24 mouse cellular contexts compared by ENCODE assay signal in genomic region chr13:102307983-102308382, GRCm38 (mm10).
DNase-seq lines count a peak whose midpoint lies in the region; ATAC-seq and TF ChIP-seq lines count a peak whose summit lies in the region.
"Had no signal": no experiment of that assay in that cellular context is flagged by ENCODE, and none has a peak within 500 bp of the region (broad histone marks: within the 10 kb centered on the region; RNA-seq: fewer than 3 reads in every experiment).

No protein-coding gene starts in this region.

- peak overlapping the region; percentile 51; the same call in 1 of the 2 replicates for H3K27ac ChIP-seq in stomach, embryonic 15.5 days
- H3K27ac ChIP-seq in stomach, postnatal 0 days (replicated peaks): no peak overlapping the region
- H3K27ac ChIP-seq: embryonic facial prominence, embryonic 10.5 days; forebrain, embryonic 10.5 days; gastrocnemius, adult 2 months; hindbrain, embryonic 15.5 days had no signal

- H3K36me3 ChIP-seq in stomach, embryonic 15.5 days: no peaks in the 10 kb centered on the region
- no peaks in the 10 kb centered on the region for H3K36me3 ChIP-seq in stomach, postnatal 0 days (ENCODE audit: control insufficient read depth, insufficient read depth, low read length)
- H3K36me3 ChIP-seq in myocyte (ENCODE audit: control insufficient read depth, insufficient read depth): no peaks in the 10 kb centered on the region
- H3K36me3 ChIP-seq: embryonic facial prominence, embryonic 10.5 days; forebrain, embryonic 10.5 days; heart, embryonic 12.5 days; hindbrain, embryonic 15.5 days had no signal

- H3K79me2 ChIP-seq in myocyte (ENCODE audit: control insufficient read depth, insufficient read depth): no peaks in the 10 kb centered on the region

- no peak for TF ChIP-seq EP300 in stomach, postnatal 0 days (optimal IDR thresholded peaks at IDR 0.05)

- TF ChIP-seq POLR2A in myocyte (IDR thresholded peaks at IDR 0.05; ENCODE audit: insufficient read length, low read depth): no peak

- no peak for ATAC-seq in stomach, embryonic 15.5 days (ENCODE audit: insufficient read depth, low FRiP score, low read depth)
- ATAC-seq in stomach, postnatal 0 days (ENCODE audit: low FRiP score, low TSS enrichment): no peak
- no peak for ATAC-seq in erythroblast, adult 5-6 weeks (replicated peaks; ENCODE audit: low FRiP score, poor library complexity, severe bottlenecking)
- ATAC-seq: activated CD4-positive, CD25-positive, alpha-beta regulatory T cell, adult 4 months had no signal

- H3K9ac ChIP-seq in stomach, embryonic 15.5 days: no peak overlapping the region
- no peak overlapping the region for H3K9ac ChIP-seq in stomach, postnatal 0 days (ENCODE audit: low read length)
- H3K9ac ChIP-seq: heart, embryonic 12.5 days; hindbrain, embryonic 15.5 days had no signal

- WGBS in stomach, embryonic 15.5 days: 47% methylated on average over 2 of the region's 2 CpGs
- 58% methylated on average over 2 of the region's 2 CpGs for WGBS in stomach, postnatal 0 days

- no peak for TF ChIP-seq CTCF in stomach, postnatal 0 days (IDR thresholded peaks at IDR 0.05; ENCODE audit: low read depth)

- no peaks in the 10 kb centered on the region for H3K27me3 ChIP-seq in stomach, embryonic 15.5 days (replicated peaks)
- H3K27me3 ChIP-seq in stomach, postnatal 0 days (ENCODE audit: control insufficient read depth, insufficient read depth, low read length): no peaks in the 10 kb centered on the region
- H3K27me3 ChIP-seq in myocyte (ENCODE audit: control insufficient read depth, insufficient read depth, insufficient read length): no peaks in the 10 kb centered on the region
- H3K27me3 ChIP-seq: CH12.LX; heart, embryonic 12.5 days; hindbrain, embryonic 15.5 days had no signal

- no peak overlapping the region for H3K4me2 ChIP-seq in stomach, embryonic 15.5 days
- no peak overlapping the region for H3K4me2 ChIP-seq in stomach, postnatal 0 days (replicated peaks; ENCODE audit: low read depth)
- no peak overlapping the region for H3K4me2 ChIP-seq in myocyte (ENCODE audit: low read depth)
- H3K4me2 ChIP-seq: heart, embryonic 12.5 days; hindbrain, embryonic 15.5 days had no signal

- H3K4me3 ChIP-seq in stomach, embryonic 15.5 days (replicated peaks): no peak overlapping the region
- no peak overlapping the region for H3K4me3 ChIP-seq in stomach, postnatal 0 days (ENCODE audit: low read depth, low read length)
- H3K4me3 ChIP-seq in myocyte: no peak overlapping the region
- H3K4me3 ChIP-seq: embryonic facial prominence, embryonic 10.5 days; erythroblast, embryonic 14.5 days; forebrain, embryonic 10.5 days; gastrocnemius, adult 2 months; heart, embryonic 12.5 days; hindbrain, embryonic 15.5 days had no signal

- no peaks in the 10 kb centered on the region for H3K9me3 ChIP-seq in stomach, embryonic 15.5 days
- no peaks in the 10 kb centered on the region for H3K9me3 ChIP-seq in stomach, postnatal 0 days (ENCODE audit: control insufficient read depth, low read length)
- H3K9me3 ChIP-seq: embryonic facial prominence, embryonic 10.5 days; forebrain, embryonic 10.5 days; heart, embryonic 12.5 days; hindbrain, embryonic 15.5 days had no signal

- H3ac ChIP-seq in myocyte (ENCODE audit: control insufficient read depth, insufficient read length): no peak overlapping the region

- no peak for DNase-seq in stomach, postnatal 0 days (ENCODE audit: low spot score)
- peak; percentile 47 for DNase-seq in Muller cell, postnatal 12 days (ENCODE audit: inconsistent ontology term)
- no peak for DNase-seq in adrenal gland, adult 8-10 months
- no peak for DNase-seq in T-cell, adult 2 months (ENCODE audit: low spot score)
- DNase-seq: adrenal gland, adult 2 months; adrenal gland, postnatal 36 days; cerebellum, adult 11 months; cerebellum, adult 9-10 months; cerebellum, postnatal 25 days; gastrocnemius, adult 2 months; gastrocnemius, postnatal 25 days; heart, postnatal 36 days; kidney, adult 11 months; kidney, adult 9 months had no signal

- no peaks in the 10 kb centered on the region for H3K4me1 ChIP-seq in stomach, embryonic 15.5 days
- H3K4me1 ChIP-seq in stomach, postnatal 0 days (replicated peaks; ENCODE audit: control insufficient read depth, insufficient read depth): no peaks in the 10 kb centered on the region
- H3K4me1 ChIP-seq: embryonic facial prominence, embryonic 10.5 days; forebrain, embryonic 10.5 days; heart, embryonic 12.5 days; hindbrain, embryonic 15.5 days had no signal

TF ChIP-seq in myocyte, 11 proteins besides CTCF, POLR2A, EP300 and RAD21:
- TF ChIP-seq REST (IDR thresholded peaks at IDR 0.05; ENCODE audit: insufficient read depth, insufficient read length) (no peak), USF1 (IDR thresholded peaks at IDR 0.05; ENCODE audit: low read depth) (peak; percentile 71)
